Mouse (Mus musculus): Measurements from ENCODE around the gene Tnxb.

- TF ChIP-seq EP300 (IDR thresholded peaks at IDR 0.05) (no peak), CTCF (IDR thresholded peaks at IDR 0.05) (no peak)
Observed at GRCm38 (mm10) chr17:34685120-34686110, 15.1 kb downstream of the Tnxb start.
